Mouse (Mus musculus): ENCODE results near the gene Btbd35f2. TPM values are rescaled to one million over a fixed set of nuclear protein-coding genes. Genes with fewer than 3 reads are reported as not detected.
"Not testable (repeated sequence)": the region's sequence is repeated elsewhere in the genome, so short reads cannot be mapped to it uniquely, and the experiment has no call there.

Btbd35f2 gene
- not detected for total RNA-seq (2021)

DNA sequence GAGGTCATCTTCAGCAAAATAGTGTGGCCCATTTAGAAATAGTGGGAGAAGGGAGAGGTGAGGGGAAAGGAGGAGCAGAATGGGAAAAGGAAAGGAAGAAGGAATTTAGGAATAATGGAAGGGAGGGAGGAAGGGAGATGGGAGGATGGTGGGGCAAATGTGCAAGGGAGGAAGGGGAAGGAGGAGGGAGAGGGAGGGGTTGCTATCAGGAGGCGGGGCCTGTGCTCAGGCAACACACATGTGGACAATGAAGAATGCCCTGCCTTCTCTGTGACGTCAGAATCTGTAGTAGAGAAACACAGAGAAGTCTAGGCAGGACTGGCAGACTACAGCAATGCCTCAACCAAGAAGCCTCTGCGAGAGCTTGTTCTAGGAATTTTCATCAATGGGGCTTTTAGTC lies at the start of gene Btbd35f2:
TSS of gene Btbd35f2 (plus strand) at position 301 of the 400 bp plus-strand sequence.
- DNase-seq; intact Hi-C loops (cut with DNase I): not testable (repeated sequence)

Other genes starting within 250 kb of the Btbd35f2 start
- gene Btbd35f22, start 230.6 kb upstream of the Btbd35f2 start, total RNA-seq (2021) = not detected